Mouse (Mus musculus) forebrain, embryonic 15.5 days (tissue): ENCODE data around the gene Slc41a1. TPM values are rescaled to one million over a fixed set of nuclear protein-coding genes. Genes with fewer than 3 reads are reported as not detected.

Source experiments
- polyA plus RNA-seq: library from polyadenylated mRNA; unstranded; fragments of >200 nt; fragmentation: Nextera tagmentation; extraction: Ambion mirVana; gene quantifications from 2 replicates; pipeline ENCODE4 v1.2.1, GENCODE M21; 2015

Gene Slc41a1
- polyA plus RNA-seq, 1 experiment from 2014 or later: 14.2 TPM

Other genes starting within 250 kb of the Slc41a1 start
- not detected in 2 replicates for gene Avpr1b, start 228.3 kb upstream of the Slc41a1 start, polyA plus RNA-seq
- gene Ctse, start 189.2 kb upstream of the Slc41a1 start, polyA plus RNA-seq: 0.10 TPM in 1 of 2 replicates, not detected in the other
- gene Rab7b, start 138.8 kb upstream of the Slc41a1 start, polyA plus RNA-seq: 0.37 and 1.3 TPM in 2 replicates
- 0.04 and 0.09 TPM in 2 replicates for gene Slc26a9, start 83.5 kb upstream of the Slc41a1 start, polyA plus RNA-seq
- 0.19 and 0.69 TPM in 2 replicates for gene Pm20d1, start 30.1 kb upstream of the Slc41a1 start, polyA plus RNA-seq
- 8.0 and 8.6 TPM in 2 replicates for gene Rab29, start 39.7 kb downstream of the Slc41a1 start, polyA plus RNA-seq
- gene Nucks1, start 83.0 kb downstream of the Slc41a1 start, polyA plus RNA-seq: 62.9 and 63.2 TPM in 2 replicates
- 1.8 and 2.4 TPM in 2 replicates for gene Slc45a3, start 135.5 kb downstream of the Slc41a1 start, polyA plus RNA-seq
- gene Elk4, start 180.1 kb downstream of the Slc41a1 start, polyA plus RNA-seq: 12.0 and 14.6 TPM in 2 replicates
- gene Mfsd4a, start 240.6 kb downstream of the Slc41a1 start, polyA plus RNA-seq: 8.8 and 8.9 TPM in 2 replicates